Mouse (Mus musculus) ovary, postnatal 36 days (tissue): ENCODE results near the gene Gm5431.
"Not testable (repeated sequence)": the region's sequence is repeated elsewhere in the genome, so short reads cannot be mapped to it uniquely, and the experiment has no call there.

Source experiments
- DNase-seq: peaks from one replicate; pipeline ENCODE4 v3.0.0; 2022; ENCODE audit warnings: low spot score, mixed read lengths

Gm5431 gene

DNA sequence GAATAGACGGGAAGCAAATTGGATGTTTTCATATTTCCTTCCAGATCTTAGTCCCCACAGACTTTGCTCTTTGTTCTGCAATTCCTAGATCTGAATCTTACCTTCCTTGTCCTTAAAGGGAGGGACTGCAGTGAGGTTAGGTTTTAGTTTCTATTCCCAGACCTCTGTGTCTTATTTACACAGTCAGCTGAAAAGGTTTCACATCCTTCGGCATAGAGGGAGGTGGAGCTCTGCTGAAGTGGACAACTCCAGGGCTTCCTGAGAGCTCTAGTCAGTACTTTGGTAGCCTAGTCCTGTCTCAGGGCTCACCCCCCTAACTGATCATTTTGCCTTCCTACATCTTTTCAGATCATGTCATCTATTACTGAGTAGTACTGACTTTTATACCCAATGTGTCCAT, at the start of gene Gm5431:
Gene Gm5431, minus strand, starts transcription at position 194 of the 400 bp plus-strand sequence.
- DNase-seq: no peak

DNA sequence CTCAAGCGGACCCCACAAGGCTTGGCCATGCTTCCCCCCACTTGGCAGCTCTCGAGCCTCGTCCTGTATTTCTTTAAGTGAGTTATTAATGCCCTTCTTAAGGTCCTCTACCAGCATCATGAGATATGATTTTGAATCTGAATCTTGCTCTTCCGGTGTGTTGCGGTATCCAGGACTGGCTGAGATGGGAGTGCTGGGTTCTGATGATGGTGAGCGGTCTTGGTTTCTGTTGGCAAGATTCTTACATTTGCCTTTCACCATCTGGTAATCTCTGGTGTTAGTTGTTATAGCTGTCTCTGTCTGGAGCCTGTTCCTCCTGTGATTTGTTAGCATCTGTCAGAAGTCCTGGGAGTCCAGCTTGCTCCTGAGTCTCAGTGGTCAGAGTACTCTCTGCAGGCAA, 44.1 kb upstream of the Gm5431 start, which contains the start of gene Psme2b:
Gene Psme2b, minus strand, starts transcription at position 101 of the 400 bp plus-strand sequence.
- not testable (repeated sequence) for DNase-seq

DNA sequence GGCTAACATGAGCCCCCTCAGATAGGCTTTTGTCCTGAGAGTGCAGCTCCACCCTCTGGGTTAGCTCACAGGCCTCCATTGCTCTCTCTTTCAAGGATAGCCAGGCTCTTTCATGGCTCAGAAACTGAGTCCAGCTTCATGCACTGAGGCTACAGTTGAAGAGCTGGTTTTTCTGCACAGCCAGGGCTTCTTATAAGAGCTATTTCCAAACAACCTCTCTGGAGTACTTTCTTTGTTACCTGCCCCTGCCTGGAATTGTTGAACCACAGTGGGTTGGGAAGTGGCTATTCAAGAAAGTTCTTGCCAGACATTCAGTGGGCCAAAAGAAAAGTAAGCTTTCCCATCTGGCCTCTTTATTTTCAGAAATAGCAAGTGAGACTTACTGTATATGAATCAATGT, 37.3 kb upstream of the Gm5431 start:
- not testable (repeated sequence) for DNase-seq

DNA sequence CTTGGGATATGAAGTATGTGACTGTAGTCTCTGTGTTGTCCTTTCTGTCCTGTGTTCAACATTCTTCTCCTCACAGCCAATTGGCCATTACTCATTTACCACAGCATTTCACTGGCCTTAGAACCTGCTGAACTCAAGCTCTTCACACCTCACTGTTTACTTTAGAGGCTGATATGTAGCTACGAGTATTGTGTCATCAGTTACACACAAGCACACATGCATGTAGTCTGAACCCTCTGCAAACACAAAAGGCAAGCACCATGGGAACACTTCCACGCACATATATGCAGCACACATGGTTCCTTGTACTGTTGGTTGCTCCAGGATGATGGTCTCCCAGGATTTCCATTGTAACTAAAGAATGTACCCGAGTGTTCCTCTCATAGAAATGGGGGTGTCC, 33.3 kb upstream of the Gm5431 start:
- not testable (repeated sequence) for DNase-seq

DNA sequence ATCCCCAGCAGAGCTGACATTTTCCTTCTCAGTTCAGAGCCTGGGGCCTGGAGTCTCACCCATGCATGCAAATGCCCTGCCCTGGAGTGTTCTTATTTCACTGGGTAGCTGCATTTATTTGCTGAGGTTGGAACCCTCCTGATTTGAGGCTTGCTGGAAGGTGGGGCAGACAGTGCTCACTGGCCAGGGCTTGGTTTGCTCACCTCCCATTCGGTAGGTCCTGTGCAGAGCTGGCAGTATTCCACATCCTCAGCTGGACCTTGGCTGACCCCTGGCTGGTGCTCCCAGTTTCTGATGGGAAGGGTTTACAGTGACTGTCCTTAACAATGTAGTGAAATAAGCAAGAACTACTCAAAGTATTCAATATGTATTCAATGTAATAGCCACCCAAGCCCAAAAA, 31.9 kb upstream of the Gm5431 start:
- DNase-seq: not testable (repeated sequence)

DNA sequence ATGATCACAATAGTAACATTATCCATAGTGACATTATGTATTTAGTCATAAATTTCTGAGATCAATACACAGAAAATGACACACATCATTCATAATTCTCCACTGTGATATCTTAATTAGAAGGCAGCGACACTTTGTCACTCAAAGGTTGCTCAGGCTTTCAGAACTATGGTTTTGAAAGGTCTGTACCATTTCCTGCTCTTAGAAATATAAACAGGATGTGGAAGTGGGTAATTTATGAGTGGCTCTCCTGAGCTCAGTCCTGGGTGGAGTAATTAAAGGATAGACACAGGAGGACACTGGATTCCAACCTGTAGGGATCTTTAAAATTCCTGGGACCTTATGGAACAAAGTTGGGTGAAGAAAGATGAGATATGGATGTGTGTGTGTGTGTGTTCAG, 31.4 kb upstream of the Gm5431 start:
- DNase-seq: not testable (repeated sequence)

DNA sequence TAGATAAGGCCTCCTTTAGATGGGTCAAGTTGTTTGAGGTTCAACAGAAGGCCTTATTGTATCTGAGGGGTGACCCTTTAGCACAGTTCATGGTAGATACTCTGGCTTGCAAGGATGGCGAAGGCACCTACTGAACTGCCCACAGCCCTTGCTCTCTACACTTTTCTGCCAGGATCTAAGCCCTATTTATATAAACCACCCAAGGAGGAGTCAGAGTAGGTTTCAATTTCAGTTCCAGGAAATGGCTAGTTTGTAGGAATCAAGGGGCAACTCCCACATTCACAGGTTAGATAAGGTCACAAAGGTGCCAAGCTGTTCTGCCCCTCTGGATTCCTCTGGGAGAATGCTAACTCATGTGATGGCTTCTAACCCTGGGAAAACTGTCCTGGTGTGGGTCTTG, 26.1 kb upstream of the Gm5431 start:
- DNase-seq: not testable (repeated sequence)

DNA sequence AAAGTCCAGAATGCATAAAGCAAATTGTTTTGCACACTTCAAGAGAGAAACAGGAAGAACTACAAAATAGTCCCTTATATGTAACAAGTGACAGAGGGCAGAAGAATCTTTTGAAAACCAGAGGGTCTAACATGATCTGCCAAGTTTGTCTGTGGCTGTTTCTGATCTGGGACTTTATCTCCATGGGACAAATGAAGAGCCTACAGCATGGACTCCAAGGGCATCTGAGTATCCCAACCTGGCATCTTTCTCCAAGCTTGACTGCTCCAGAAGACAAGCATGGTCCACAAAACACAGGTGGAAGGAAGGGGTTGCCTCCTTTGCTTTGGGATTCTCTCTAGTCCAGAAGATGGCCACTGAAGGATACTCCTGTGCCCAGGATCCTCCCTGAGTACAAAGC, 24.4 kb upstream of the Gm5431 start:
- not testable (repeated sequence) for DNase-seq

DNA sequence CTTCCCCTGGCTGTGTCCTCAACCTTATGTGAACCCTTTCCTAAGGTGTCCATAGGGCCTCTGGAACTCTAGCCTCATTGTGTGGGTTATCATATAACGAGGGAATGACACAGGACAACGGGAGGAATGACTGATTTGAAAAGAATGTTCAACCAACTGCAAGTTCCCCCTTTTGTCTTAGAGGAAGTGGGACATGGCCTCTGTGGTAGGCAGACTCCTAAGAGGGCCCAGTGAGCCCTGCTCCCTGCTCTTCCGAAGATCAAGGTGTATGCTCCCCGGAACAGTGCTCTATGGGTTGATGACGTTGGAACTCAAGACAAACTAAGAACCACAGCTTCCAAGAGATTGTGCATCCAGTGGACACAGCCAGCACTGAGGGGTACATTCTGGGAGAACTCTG, 21.8 kb upstream of the Gm5431 start:
- DNase-seq: not testable (repeated sequence)

DNA sequence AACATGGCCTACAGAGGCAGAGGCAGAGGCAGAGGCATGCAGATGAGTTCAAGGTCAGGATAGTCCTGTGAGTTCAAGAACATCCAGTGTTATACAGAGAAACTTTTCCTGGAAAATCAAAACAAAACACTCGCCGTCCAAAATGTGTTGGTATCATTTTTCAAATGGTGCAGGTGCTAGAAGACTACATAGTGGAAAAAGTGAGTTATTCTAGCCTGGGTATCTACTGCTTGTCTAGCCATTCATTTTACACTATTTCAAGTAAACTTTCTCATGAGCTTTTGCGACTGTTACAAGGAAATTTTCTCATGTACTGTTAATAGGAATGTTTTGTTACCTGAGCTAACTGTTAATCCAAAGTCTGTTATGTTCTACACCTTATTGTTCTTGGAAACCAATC, 16.4 kb upstream of the Gm5431 start:
- DNase-seq: no peak

DNA sequence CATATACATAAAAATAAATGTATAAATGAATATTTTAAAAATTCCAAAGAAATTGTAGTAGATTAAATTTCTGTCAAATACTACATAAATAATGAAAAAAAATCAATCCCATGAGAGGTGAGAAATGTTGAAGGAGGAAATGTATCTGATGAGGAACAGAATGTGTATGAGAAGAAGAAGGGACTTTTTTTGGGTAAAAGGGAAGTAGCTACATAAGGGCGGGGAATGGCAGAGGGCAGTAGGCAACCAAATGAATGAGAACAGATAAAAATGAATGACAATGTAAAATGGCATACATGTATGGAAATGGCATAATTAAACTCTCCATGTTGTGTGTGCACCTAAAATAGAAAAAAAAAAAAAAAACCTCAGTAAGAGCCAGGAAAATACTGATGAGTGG, 11.6 kb upstream of the Gm5431 start:
- DNase-seq: no peak

DNA sequence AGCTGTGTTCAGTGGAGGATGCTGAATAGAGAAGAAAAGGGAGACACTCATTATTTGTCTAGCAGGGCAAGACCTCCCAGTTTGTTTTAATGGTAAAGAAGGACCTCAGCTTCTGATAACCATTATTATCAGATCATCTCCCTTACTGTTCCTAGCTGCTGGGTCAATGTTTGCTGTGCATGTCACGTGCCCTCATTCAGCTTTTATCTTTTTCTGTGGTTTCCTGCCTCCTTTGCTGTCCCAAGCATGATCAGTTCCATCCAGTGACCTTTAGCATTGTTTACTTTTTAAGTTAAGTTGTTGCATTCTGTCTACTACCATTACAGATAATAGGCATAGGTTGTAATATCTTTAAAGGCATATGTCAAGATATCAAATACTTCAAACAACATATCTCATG, 6.4 kb upstream of the Gm5431 start:
- no peak for DNase-seq

DNA sequence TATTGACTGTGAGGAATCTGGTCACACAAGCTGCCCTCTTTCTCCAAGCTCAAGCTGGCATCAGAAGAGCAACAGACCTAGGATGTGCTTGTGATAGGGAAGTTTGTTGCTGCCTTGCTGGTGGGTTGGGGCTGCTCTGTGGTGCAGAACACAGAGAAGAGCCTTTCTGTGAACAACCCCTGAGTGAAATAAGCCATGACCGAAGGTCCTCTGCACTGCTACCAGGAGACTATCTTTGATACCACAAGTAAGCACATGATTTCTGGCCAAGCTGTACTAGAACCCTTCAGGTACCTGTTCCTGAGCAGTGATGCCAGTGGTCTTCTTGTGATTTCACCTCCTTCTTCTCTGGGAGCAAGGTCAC, 465 bp downstream of the Gm5431 start:
- DNase-seq: not testable (repeated sequence)

DNA sequence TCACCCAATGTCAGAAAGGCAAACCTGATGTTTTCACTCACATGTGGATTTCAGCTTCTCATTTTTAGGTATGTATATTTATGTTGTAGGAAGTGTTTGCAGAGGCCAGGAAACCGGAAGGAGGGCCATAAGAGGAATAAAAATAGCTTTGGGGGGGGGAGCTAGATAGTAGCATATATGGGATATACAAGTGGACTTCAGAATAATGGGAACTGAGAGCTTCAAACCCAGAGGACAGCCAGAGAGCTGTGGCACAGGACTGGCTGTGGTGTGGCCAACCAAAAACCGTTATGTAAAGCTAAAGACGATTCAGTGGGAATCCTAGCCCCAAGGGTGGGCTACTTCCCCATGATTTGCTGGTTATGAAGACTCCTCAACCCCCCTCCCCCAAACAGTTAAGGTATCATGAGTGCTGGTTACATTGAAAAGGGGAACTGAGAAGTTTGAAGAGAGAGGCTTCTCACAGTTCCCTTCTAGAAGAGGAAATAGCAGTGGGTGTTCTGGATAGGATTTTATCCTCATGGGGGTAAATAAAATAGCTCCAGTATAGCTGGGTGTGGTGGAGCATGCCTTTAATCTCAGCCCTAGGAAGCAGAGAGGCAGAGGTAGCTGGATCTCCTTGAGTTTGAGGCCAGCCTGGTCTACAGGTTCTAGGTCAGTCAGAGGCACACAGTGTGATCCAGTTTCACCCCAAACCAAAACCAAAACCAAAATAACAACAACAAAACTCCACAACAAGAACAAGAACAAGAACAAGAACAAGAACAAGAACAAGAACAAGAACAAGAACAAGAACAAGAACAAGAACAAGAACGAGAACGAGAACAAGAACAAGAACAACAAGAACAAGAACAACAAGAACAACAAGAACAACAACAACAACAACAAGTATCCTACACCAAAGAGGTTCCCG, 1.1 kb downstream of the Gm5431 start:
- not testable (repeated sequence) for DNase-seq

DNA sequence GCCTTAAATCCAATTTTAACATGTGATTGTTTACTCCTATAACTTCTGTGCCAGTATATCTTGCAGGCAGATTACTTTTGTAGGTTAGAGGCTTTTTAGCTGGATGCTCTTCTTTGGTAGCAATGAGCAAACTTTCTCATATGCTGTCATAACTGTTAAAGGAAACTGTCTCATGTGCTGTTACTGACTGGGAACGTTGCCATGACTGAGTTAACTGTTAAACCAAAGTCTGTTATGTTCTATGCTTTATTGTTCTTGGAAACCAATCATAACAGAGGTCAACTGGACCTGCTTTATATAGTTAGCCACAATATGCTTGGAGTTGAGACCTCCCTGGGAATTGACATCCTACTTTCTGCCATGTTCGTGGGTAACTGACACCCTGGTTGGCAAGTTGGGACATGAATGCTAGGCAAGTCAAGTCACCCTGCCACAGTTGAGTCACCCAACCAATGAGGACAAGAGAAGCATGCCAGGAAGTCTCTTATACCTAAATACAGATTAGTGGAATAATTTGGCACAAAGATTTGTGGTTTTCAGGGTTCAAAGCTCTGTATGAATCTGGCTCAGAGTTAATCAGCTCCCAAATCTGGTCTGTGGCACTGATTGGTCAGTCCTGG, 3.1 kb downstream of the Gm5431 start:
- no peak for DNase-seq

DNA sequence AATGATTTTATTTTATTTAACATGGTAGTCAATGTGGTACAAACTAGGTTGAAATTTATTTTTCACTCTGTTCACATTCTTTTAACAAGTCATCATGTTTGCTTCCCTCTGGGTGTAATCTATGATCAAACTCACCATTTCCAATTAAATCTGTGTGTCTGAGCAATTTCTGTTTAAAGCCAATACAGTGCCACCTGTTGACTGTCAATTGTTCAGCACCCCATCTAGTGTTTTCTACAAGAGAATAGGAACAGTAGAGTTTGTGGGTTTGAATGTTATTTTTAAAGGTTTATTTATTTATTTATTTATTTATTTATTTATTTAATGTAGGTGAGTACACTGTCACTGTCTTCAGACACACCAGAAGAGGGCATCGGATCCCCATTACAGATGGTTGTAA, 25.3 kb downstream of the Gm5431 start:
- DNase-seq: no peak

DNA sequence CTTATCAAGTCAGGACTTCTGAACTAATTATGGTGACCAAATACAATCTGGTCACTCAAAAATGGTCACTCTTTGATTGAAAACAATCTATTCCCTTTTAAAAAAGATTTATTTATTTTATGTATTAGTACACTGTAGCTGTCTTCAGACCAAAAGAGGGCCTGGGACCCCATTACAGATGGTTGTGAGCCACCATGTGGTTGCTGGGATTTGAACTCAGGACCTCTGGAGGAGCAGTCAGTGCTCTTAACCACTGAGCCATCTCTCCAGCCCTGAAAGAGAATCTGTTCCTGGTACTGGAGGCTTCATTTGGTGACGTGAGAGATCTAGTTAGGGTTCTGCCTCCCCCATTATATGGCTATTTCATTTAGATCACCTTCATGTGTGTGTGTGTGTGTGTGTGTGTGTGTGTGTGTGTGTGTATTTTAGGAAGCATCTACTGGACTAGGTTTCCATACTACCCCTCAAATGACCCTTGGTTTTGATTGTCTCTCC, 26.6 kb downstream of the Gm5431 start:
- not testable (repeated sequence) for DNase-seq

DNA sequence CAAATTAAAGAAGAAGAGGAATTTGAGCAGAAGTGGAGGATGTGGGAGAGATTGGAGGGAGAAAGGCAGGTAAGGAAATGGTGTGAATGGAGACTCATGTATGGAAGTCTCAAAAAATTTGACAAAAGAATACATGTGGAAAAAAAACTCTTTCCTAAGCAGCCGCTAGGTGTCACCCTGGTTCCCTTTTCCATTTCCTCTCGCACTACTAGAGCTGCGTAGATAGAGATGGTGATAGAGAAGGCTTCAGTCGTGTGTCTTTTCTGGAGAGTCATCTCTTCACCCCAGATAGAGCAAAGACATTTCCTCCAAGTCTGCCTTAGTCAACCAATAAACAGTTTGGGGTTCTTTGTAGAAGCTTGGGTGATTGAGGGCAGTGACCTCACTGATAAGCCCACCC, 27.5 kb downstream of the Gm5431 start:
- no peak for DNase-seq

DNA sequence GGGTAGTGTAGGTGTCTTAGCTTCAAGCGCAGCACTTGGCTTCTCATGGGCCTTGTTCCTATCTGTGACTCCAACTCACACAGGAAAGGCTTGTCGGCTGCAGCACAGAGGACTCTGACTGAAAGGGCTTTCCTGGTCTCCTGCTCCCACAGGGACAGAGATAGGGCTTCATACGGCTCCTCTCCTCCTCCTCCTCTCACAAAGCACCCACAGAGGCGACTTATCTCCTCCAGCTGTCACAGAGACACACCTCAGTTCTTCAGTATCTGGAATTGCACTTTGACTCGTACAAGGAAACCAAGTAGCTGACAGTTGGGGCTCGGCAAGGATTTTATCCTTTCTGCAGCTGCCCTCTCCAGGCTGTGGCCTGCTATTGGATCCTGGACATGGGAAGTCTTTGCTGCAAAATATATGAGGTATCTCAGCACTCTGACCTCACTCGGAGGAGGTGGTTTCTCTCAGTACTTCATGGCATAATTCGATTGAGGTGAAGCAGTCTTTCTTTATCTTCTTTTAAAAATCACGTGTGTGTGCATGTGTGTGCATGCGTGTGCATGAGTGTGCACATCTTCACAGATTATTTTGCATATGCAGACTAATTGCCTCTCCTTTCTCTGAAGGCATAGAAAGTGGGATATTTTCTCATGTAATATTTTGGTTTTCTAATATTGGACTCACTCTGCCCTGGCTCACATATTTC, 28.3 kb downstream of the Gm5431 start:
- DNase-seq: no peak

DNA sequence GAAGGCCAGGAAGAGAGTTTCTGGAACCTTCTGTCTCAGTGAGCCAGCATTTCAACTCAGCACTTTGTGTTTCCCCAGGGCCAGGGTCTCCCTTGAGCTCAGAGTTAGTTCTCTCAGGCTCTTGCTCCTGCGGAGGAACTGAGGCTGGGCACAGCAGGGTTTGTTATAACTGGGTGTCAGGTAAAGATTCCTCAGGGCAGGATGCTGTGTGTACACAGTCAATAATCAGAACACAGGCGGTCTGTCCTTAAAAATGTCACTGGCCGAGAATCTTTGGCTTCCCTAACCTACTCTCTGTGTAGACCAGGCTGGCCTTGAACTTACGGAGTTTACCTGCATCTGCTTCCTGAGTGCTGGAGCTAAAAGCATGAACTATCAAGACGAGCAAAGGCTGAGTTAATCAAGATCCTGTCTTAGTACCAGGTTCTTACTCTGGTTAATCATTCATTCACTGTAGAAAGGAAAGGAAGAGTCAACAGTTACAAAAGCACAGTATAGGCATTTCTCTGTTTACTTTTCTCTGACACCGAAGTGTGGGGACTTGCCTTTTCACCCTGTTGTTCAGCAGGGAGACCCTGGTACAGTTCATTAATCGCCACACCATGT, 29.2 kb downstream of the Gm5431 start:
- DNase-seq: no peak

DNA sequence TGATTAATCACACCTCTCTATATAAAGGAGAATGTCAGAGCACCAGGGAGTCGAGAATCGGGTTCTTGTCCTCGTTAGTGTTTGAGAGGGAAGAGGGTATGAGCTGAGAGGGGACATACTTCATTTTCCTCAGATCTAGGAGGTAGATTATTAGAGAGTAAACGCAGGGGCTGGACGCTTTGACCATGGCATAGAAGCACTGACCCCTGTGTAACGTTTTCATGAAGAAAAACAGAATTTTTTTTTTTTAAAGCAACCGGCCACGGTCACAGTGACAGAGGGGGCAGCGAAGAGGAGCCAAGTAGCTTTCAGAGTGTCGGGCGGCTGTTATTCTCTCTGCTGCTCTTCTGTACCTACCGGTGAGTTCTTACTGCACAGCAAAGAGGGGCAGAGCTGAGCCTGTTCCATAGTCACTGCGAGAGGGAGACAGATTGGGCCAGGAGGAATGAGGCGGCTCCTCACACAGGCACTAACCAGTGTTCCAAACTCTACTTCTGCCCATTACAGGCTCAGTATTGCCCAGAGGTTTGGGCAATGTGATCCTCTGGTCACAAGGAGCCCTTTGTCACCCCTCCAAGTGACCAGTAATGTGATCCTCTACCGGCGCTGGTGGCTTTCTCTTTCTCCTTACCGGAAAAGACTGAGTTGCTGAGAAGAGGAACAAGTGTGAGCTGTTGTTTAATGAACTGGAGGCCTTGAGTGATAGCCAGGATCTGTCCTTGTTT, 30.0 kb downstream of the Gm5431 start:
- peak; percentile 49 for DNase-seq
